Mouse (Mus musculus) MEL (cell line): ENCODE results near the gene Gm10277. TPM values are rescaled to one million over a fixed set of nuclear protein-coding genes. Genes with fewer than 3 reads are reported as not detected.

ENCODE experiments used
- DNase-seq: peaks from one replicate; pipeline ENCODE4 v3.0.0; 2011; ENCODE audit warnings: low read depth, low spot score
- H3K27ac ChIP-seq: 2 replicates; pipeline ENCODE4 v1.5.1; 2012; ENCODE audit warnings: low read depth, mild to moderate bottlenecking, control low read depth, low read length, moderate library complexity; ENCODE audit not compliant: control insufficient read depth
- H3K27me3 ChIP-seq, 2 experiments: fragments of 150-350 bp in 1 of 2; sonication (generic) in 1 of 2; 2 replicates each; pipeline ENCODE4 v1.6.1; 2012; ENCODE audit warnings: low read length in 2 of 2, mild to moderate bottlenecking in 2 of 2, improper control_type of control experiment in 1 of 2, moderate library complexity in 1 of 2; ENCODE audit not compliant: insufficient read depth in 2 of 2, control insufficient read depth in 1 of 2
- H3K36me3 ChIP-seq, 2 experiments: 2 replicates each; pipeline ENCODE4 v1.6.1; 2012 to 2014; ENCODE audit warnings: low read length in 2 of 2, improper control_type of control experiment in 1 of 2, inconsistent platforms in 1 of 2, mild to moderate bottlenecking in 1 of 2; ENCODE audit not compliant: insufficient read depth in 2 of 2, control insufficient read depth in 1 of 2
- H3K4me1 ChIP-seq, 2 experiments: fragments of 150-350 bp in 1 of 2; sonication (generic) in 1 of 2; 2 replicates each; pipeline ENCODE4 v1.6.1; 2012; ENCODE audit warnings: low read length in 2 of 2, improper control_type of control experiment in 1 of 2, mild to moderate bottlenecking in 1 of 2; ENCODE audit not compliant: insufficient read depth in 2 of 2, control insufficient read depth in 1 of 2
- H3K4me3 ChIP-seq, 2 experiments: fragments of 150-350 bp in 1 of 2; sonication (generic) in 1 of 2; 2 replicates each; pipeline ENCODE4 v1.5.1; 2012; ENCODE audit warnings: low read depth in 2 of 2, low read length in 2 of 2, mild to moderate bottlenecking in 2 of 2, moderate library complexity in 2 of 2, control low read depth in 1 of 2, improper control_type of control experiment in 1 of 2; ENCODE audit not compliant: control insufficient read depth in 1 of 2, insufficient read depth in 1 of 2
- H3K79me2 ChIP-seq: 2 replicates; pipeline ENCODE4 v1.6.1; 2012; ENCODE audit warnings: mild to moderate bottlenecking, low read length, moderate library complexity; ENCODE audit not compliant: control insufficient read depth, poor library complexity, insufficient read depth
- H3K9ac ChIP-seq: 2 replicates; pipeline ENCODE4 v1.6.1; 2012; ENCODE audit warnings: low read depth, mild to moderate bottlenecking, control low read depth, low read length, moderate library complexity; ENCODE audit not compliant: control insufficient read depth, poor library complexity, severe bottlenecking
- H3K9me3 ChIP-seq: fragments of 150-350 bp; sonication (generic); replicated peaks from 2 replicates; pipeline ENCODE4 v1.6.1; 2012; ENCODE audit warnings: mild to moderate bottlenecking, low read length, improper control_type of control experiment, moderate library complexity; ENCODE audit not compliant: insufficient read depth
- BHLHE40 ChIP-seq: IDR thresholded peaks from 2 replicates; pipeline ENCODE4 v1.6.1; 2012; ENCODE audit warnings: low read depth, mild to moderate bottlenecking, inconsistent platforms, low read length, improper control_type of control experiment, borderline replicate concordance
- CTCF ChIP-seq, 3 experiments: IDR thresholded peaks in 2 of 3; conservative IDR thresholded peaks in 1 of 3; 2 replicates each; pipeline ENCODE4 v1.5.1; 2011 to 2012; ENCODE audit warnings: low read length in 3 of 3, low read depth in 2 of 3, mild to moderate bottlenecking in 2 of 3, improper control_type of control experiment in 1 of 3, inconsistent platforms in 1 of 3, mixed read lengths in 1 of 3, moderate library complexity in 1 of 3; ENCODE audit not compliant: control insufficient read depth in 1 of 3, insufficient read depth in 1 of 3, poor library complexity in 1 of 3, severe bottlenecking in 1 of 3
- ELF1 ChIP-seq: IDR thresholded peaks from 2 replicates; pipeline ENCODE4 v1.6.1; 2014; ENCODE audit warnings: low read depth, mild to moderate bottlenecking, inconsistent platforms, low read length, improper control_type of control experiment, moderate library complexity
- EP300 ChIP-seq, 2 experiments: IDR thresholded peaks; 2 replicates each; pipeline ENCODE4 v1.6.1; 2011; ENCODE audit warnings: improper control_type of control experiment in 2 of 2, low read length in 2 of 2, low read depth in 1 of 2, mild to moderate bottlenecking in 1 of 2
- GATA1 ChIP-seq: IDR thresholded peaks from 2 replicates; pipeline ENCODE4 v1.6.1; 2011; ENCODE audit warnings: low read depth, low read length, improper control_type of control experiment
- HCFC1 ChIP-seq: IDR thresholded peaks from 2 replicates; pipeline ENCODE4 v1.6.1; 2012; ENCODE audit warnings: low read depth, mild to moderate bottlenecking, inconsistent platforms, low read length, improper control_type of control experiment, moderate library complexity
- JUND ChIP-seq: IDR thresholded peaks from 2 replicates; pipeline ENCODE4 v1.6.1; 2011; ENCODE audit warnings: low read depth, mild to moderate bottlenecking, improper control_type of control experiment, low read length
- KAT2A ChIP-seq: conservative IDR thresholded peaks from 2 replicates; pipeline ENCODE4 v1.6.1; 2012; ENCODE audit warnings: low read depth, low read length, improper control_type of control experiment, inconsistent platforms
- MAFK ChIP-seq: IDR thresholded peaks from 2 replicates; pipeline ENCODE4 v1.6.1; 2011; ENCODE audit warnings: low read depth, mild to moderate bottlenecking, low read length, improper control_type of control experiment, borderline replicate concordance
- MEF2A ChIP-seq: IDR thresholded peaks from 2 replicates; pipeline ENCODE4 v1.6.1; 2014; ENCODE audit warnings: low read depth, mild to moderate bottlenecking, inconsistent platforms, low read length, improper control_type of control experiment; ENCODE audit not compliant: poor library complexity, insufficient replicate concordance, severe bottlenecking; ENCODE audit errors: extremely low read depth
- MXI1 ChIP-seq: IDR thresholded peaks from 2 replicates; pipeline ENCODE4 v1.6.1; 2011; ENCODE audit warnings: mild to moderate bottlenecking, low read depth, low read length, improper control_type of control experiment
- NELFE ChIP-seq: IDR thresholded peaks from 2 replicates; pipeline ENCODE4 v1.6.1; 2011; ENCODE audit warnings: low read depth, low read length, improper control_type of control experiment
- NRF1 ChIP-seq: IDR thresholded peaks from 2 replicates; pipeline ENCODE4 v1.6.1; 2014; ENCODE audit warnings: low read depth, mild to moderate bottlenecking, inconsistent platforms, low read length, improper control_type of control experiment, moderate library complexity; ENCODE audit not compliant: poor library complexity, insufficient read depth, severe bottlenecking
- POLR2A ChIP-seq, 2 experiments: IDR thresholded peaks; 2 replicates each; pipeline ENCODE4 v1.6.1; 2011 to 2012; ENCODE audit warnings: low read length in 2 of 2, mild to moderate bottlenecking in 2 of 2, control low read depth in 1 of 2, improper control_type of control experiment in 1 of 2, low read depth in 1 of 2, moderate library complexity in 1 of 2; ENCODE audit not compliant: control insufficient read depth in 1 of 2, insufficient read depth in 1 of 2, poor library complexity in 1 of 2
- POLR2AphosphoS2 ChIP-seq: IDR thresholded peaks from 2 replicates; pipeline ENCODE4 v1.6.1; 2011; ENCODE audit warnings: low read length, improper control_type of control experiment
- POLR2AphosphoS5 ChIP-seq: IDR thresholded peaks from 2 replicates; pipeline ENCODE4 v1.6.1; 2012; ENCODE audit warnings: low read depth, borderline replicate concordance, mild to moderate bottlenecking, inconsistent platforms, low read length, moderate library complexity, mixed read lengths
- RAD21 ChIP-seq: IDR thresholded peaks from 2 replicates; pipeline ENCODE4 v1.6.1; 2011; ENCODE audit warnings: mild to moderate bottlenecking, low read depth, low read length, improper control_type of control experiment
- SMC3 ChIP-seq: IDR thresholded peaks from 2 replicates; pipeline ENCODE4 v1.6.1; 2011; ENCODE audit warnings: low read depth, low read length, improper control_type of control experiment
- TAL1 ChIP-seq: IDR thresholded peaks from 2 replicates; pipeline ENCODE4 v1.6.1; 2012; ENCODE audit warnings: mild to moderate bottlenecking, inconsistent platforms, low read length, moderate library complexity, mixed read lengths
- TBP ChIP-seq: IDR thresholded peaks from 2 replicates; pipeline ENCODE4 v1.8.0; 2011; ENCODE audit warnings: low read depth, low read length, improper control_type of control experiment
- UBTF ChIP-seq: IDR thresholded peaks from 2 replicates; pipeline ENCODE4 v1.6.1; 2012; ENCODE audit warnings: low read depth, mild to moderate bottlenecking, inconsistent platforms, low read length, improper control_type of control experiment, moderate library complexity, borderline replicate concordance; ENCODE audit not compliant: insufficient read depth
- USF2 ChIP-seq, 2 experiments: IDR thresholded peaks; 2 replicates each; pipeline ENCODE4 v1.6.1; 2011 to 2012; ENCODE audit warnings: improper control_type of control experiment in 2 of 2, low read length in 2 of 2, borderline replicate concordance in 1 of 2, inconsistent platforms in 1 of 2, low read depth in 1 of 2, mild to moderate bottlenecking in 1 of 2; ENCODE audit not compliant: insufficient read depth in 1 of 2
- ZC3H11A ChIP-seq: IDR thresholded peaks from 2 replicates; pipeline ENCODE4 v1.6.1; 2012; ENCODE audit warnings: low read depth, mild to moderate bottlenecking, inconsistent platforms, low read length, improper control_type of control experiment
- ZMIZ1 ChIP-seq: IDR thresholded peaks from 2 replicates; pipeline ENCODE4 v1.6.1; 2012; ENCODE audit warnings: low read depth, mild to moderate bottlenecking, inconsistent platforms, low read length, improper control_type of control experiment, moderate library complexity
- polyA plus RNA-seq, 2 experiments: library from polyadenylated mRNA; stranded (reverse) in 1 of 2; unstranded in 1 of 2; fragments of >175 nt in 1 of 2; fragments of >200 nt in 1 of 2; gene quantifications; 2 replicates each; pipeline versions ENCODE4 v1.2.1 to v1.2.4; 2012; ENCODE audit warnings: low replicate concordance in 2 of 2, low read depth in 1 of 2; ENCODE audit not compliant: insufficient read length in 2 of 2, insufficient read depth in 1 of 2, missing spikeins in 1 of 2
- total RNA-seq: library from RNA; depleted of rRNA; stranded (reverse); fragments of 300-350 nt; gene quantifications from 2 replicates; pipeline ENCODE4 v1.2.3, GENCODE M21; 2012

The Gm10277 gene
- total and polyA plus RNA-seq, 3 experiments, result 0.19 to 0.35 TPM; not detected in 1

GRCm38 (mm10) chr11:77809215-77809614, 21.7 kb upstream of the Gm10277 start:
- no peaks in the 10 kb centered on the region for H3K4me1 ChIP-seq
- no peak for TF ChIP-seq KAT2A
- no peak for TF ChIP-seq TBP
- no peak for TF ChIP-seq BHLHE40
- no peak for TF ChIP-seq TAL1
- no peak for TF ChIP-seq HCFC1
- TF ChIP-seq EP300 (IDR thresholded peaks at IDR 0.05; ENCODE audit: low read depth in 1 of 2, low read length in 2 of 2), result no peak
- no peak for TF ChIP-seq POLR2A (IDR thresholded peaks at IDR 0.05; ENCODE audit: control insufficient read depth in 1 of 2, insufficient read depth in 1 of 2, low read depth in 1 of 2, low read length in 2 of 2, poor library complexity in 1 of 2)
- TF ChIP-seq GATA1, result no peak
- TF ChIP-seq CTCF (IDR thresholded peaks at IDR 0.05 in 2 of 3, conservative IDR thresholded peaks at IDR 0.05 in 1 of 3; ENCODE audit: control insufficient read depth in 1 of 3, insufficient read depth in 1 of 3, low read depth in 2 of 3, low read length in 3 of 3, poor library complexity in 1 of 3, severe bottlenecking in 1 of 3), result no peak
- TF ChIP-seq SMC3, result no peak
- no peak for TF ChIP-seq MXI1
- TF ChIP-seq, all 39 proteins: peak for 0
- no peak for DNase-seq
- Histone ChIP-seq H3K27ac (no peak overlapping the region), H3K36me3 (no peaks in the 10 kb centered on the region), H3K79me2 (no peaks in the 10 kb centered on the region), H3K4me3 (no peak overlapping the region), H3K27me3 (no peaks in the 10 kb centered on the region), H3K9ac (no peak overlapping the region), H3K9me3 (no peaks in the 10 kb centered on the region)

DNA sequence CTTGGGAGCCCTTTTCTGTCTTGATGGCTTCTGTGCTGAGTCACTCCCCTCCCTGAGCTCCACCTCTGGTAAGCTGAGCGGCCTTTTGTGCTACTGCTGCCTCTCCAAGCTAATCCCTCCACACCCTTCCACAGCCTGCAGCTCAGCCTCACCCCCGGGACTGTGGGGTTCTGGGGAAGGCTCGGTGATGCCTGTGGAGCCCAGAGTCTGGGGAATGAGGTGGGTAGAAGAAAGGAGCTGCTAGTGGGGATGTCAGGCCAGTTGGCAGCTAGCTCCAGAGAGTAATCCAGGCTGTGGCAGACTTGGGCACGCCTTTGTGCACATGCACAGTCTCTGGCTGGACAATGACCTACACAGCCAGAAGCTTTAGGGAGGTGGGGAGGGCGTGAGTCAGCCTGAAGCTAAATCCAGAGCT, 20.5 kb upstream of the Gm10277 start:
- TF ChIP-seq RAD21, result no peak
- TF ChIP-seq TBP, result no peak
- TF ChIP-seq POLR2A (IDR thresholded peaks at IDR 0.05; ENCODE audit: control insufficient read depth in 1 of 2, insufficient read depth in 1 of 2, low read depth in 1 of 2, low read length in 2 of 2, poor library complexity in 1 of 2), result no peak
- TF ChIP-seq ZC3H11A, result no peak
- TF ChIP-seq POLR2AphosphoS5, result no peak
- no peak for TF ChIP-seq NELFE
- TF ChIP-seq MXI1, result no peak
- TF ChIP-seq JUND, result no peak
- TF ChIP-seq NRF1, result no peak
- TF ChIP-seq POLR2AphosphoS2, result no peak
- TF ChIP-seq KAT2A, result no peak
- no peak for TF ChIP-seq MAFK
- TF ChIP-seq USF2 (IDR thresholded peaks at IDR 0.05; ENCODE audit: borderline replicate concordance in 1 of 2, insufficient read depth in 1 of 2, low read depth in 1 of 2, low read length in 2 of 2), result no peak
- TF ChIP-seq SMC3, result no peak
- TF ChIP-seq UBTF, result no peak
- TF ChIP-seq ELF1, result no peak
- no peak for TF ChIP-seq ZMIZ1
- TF ChIP-seq BHLHE40, result no peak
- no peak for TF ChIP-seq MEF2A
- Histone ChIP-seq H3K4me3 (no peak overlapping the region), H3K27me3 (no peaks in the 10 kb centered on the region), H3K9me3 (no peaks in the 10 kb centered on the region), H3K4me1 (no peaks in the 10 kb centered on the region), H3K27ac (no peak overlapping the region), H3K79me2 (no peaks in the 10 kb centered on the region), H3K36me3 (no peaks in the 10 kb centered on the region), H3K9ac (no peak overlapping the region)
- DNase-seq, result no peak
